Mouse (Mus musculus): ENCODE results near the gene Ptprc. TPM values are rescaled to one million over a fixed set of nuclear protein-coding genes. Genes with fewer than 3 reads are reported as not detected.

Ptprc gene
- polyA plus RNA-seq, 1 experiment = not detected

DNA sequence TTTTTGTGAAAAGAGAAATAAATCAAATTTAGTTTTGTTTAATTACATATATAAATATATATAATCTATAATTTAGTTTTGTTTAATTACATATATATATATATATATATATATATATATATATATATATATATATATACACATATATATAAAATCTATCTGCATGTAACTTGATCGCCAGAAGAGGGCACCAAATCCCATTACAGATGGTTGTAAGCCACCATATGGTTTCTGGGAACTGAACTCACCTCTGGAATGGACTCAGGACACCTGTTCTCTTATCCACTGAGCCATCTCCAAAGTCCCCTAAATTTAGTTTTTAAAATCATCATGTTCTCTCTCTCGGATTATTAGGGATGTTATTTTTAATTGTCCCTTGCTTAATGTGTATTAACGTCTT is 51.6 kb downstream of the Ptprc start:
- H3K4me3 ChIP-seq (replicated peaks) = no peak overlapping the region
- no peaks in the 10 kb centered on the region for H3K4me1 ChIP-seq (ENCODE audit: control insufficient read depth)
- TF ChIP-seq GATA1 (IDR thresholded peaks at IDR 0.05; ENCODE audit: low read length) (no peak), TAL1 (IDR thresholded peaks at IDR 0.05; ENCODE audit: low read length) (no peak)
- no peaks in the 10 kb centered on the region for H3K36me3 ChIP-seq (ENCODE audit: control insufficient read depth)
- H3K9me3 ChIP-seq (ENCODE audit: control insufficient read depth, low read length) = no peaks in the 10 kb centered on the region
- H3K27me3 ChIP-seq (ENCODE audit: control insufficient read depth) = no peaks in the 10 kb centered on the region

- no peaks in the 10 kb centered on the region for H3K4me1 ChIP-seq (ENCODE audit: control insufficient read depth)
- no peaks in the 10 kb centered on the region for H3K9me3 ChIP-seq (ENCODE audit: control insufficient read depth, low read length)
- no peak overlapping the region for H3K4me3 ChIP-seq (replicated peaks)
- no peaks in the 10 kb centered on the region for H3K36me3 ChIP-seq (ENCODE audit: control insufficient read depth)
- H3K27me3 ChIP-seq (ENCODE audit: control insufficient read depth) = no peaks in the 10 kb centered on the region
- TF ChIP-seq GATA1 (IDR thresholded peaks at IDR 0.05; ENCODE audit: low read length) = no peak
- TF ChIP-seq TAL1 (IDR thresholded peaks at IDR 0.05; ENCODE audit: low read length) = no peak
Measured at GRCm38 (mm10) chr1:138119895-138120294, 55.6 kb downstream of the Ptprc start.

GRCm38 (mm10) chr1:138093219-138093618 is 82.3 kb downstream of the Ptprc start:
- no peak overlapping the region for H3K4me3 ChIP-seq (replicated peaks)
- TF ChIP-seq TAL1 (IDR thresholded peaks at IDR 0.05; ENCODE audit: low read length) = no peak
- no peak for TF ChIP-seq GATA1 (IDR thresholded peaks at IDR 0.05; ENCODE audit: low read length)
- no peaks in the 10 kb centered on the region for H3K36me3 ChIP-seq (ENCODE audit: control insufficient read depth)
- no peaks in the 10 kb centered on the region for H3K4me1 ChIP-seq (ENCODE audit: control insufficient read depth)
- H3K9me3 ChIP-seq (ENCODE audit: control insufficient read depth, low read length) = no peaks in the 10 kb centered on the region
- no peaks in the 10 kb centered on the region for H3K27me3 ChIP-seq (ENCODE audit: control insufficient read depth)

GRCm38 (mm10) chr1:138085810-138086209 is 89.7 kb downstream of the Ptprc start:
- Histone ChIP-seq H3K4me1 (ENCODE audit: control insufficient read depth) (no peaks in the 10 kb centered on the region), H3K9me3 (ENCODE audit: control insufficient read depth, low read length) (no peaks in the 10 kb centered on the region), H3K4me3 (replicated peaks) (no peak overlapping the region), H3K27me3 (ENCODE audit: control insufficient read depth) (no peaks in the 10 kb centered on the region), H3K36me3 (ENCODE audit: control insufficient read depth) (no peaks in the 10 kb centered on the region)
- no peak for TF ChIP-seq GATA1 (IDR thresholded peaks at IDR 0.05; ENCODE audit: low read length)
- TF ChIP-seq TAL1 (IDR thresholded peaks at IDR 0.05; ENCODE audit: low read length) = no peak

DNA sequence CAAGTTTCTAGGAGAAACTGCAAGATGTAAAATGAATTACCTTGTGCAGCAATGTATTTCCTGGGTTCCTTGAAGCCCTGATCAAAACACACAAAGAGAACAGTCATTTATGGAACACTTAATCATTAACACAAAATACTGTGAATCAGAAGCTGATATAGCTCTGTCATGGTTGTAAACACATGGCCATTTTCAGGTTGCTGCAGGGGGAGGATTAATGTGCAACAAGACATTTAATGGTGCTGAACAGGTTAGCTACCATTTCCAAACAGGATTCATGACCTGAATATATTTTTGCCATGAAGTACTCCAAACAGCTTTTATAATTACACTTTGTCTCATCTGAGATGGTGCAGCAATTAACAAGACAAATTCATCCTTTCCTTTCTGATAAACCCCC is 91.8 kb downstream of the Ptprc start:
- no peak overlapping the region for H3K4me3 ChIP-seq (replicated peaks)
- TF ChIP-seq TAL1 (IDR thresholded peaks at IDR 0.05; ENCODE audit: low read length) (no peak), GATA1 (IDR thresholded peaks at IDR 0.05; ENCODE audit: low read length) (no peak)

GRCm38 (mm10) chr1:138080308-138080707 is 95.2 kb downstream of the Ptprc start:
- TF ChIP-seq TAL1 (IDR thresholded peaks at IDR 0.05; ENCODE audit: low read length) (no peak), GATA1 (IDR thresholded peaks at IDR 0.05; ENCODE audit: low read length) (no peak)
- no peaks in the 10 kb centered on the region for H3K9me3 ChIP-seq (ENCODE audit: control insufficient read depth, low read length)
- H3K27me3 ChIP-seq (ENCODE audit: control insufficient read depth) = no peaks in the 10 kb centered on the region
- no peaks in the 10 kb centered on the region for H3K36me3 ChIP-seq (ENCODE audit: control insufficient read depth)
- no peak overlapping the region for H3K4me3 ChIP-seq (replicated peaks)
- no peaks in the 10 kb centered on the region for H3K4me1 ChIP-seq (ENCODE audit: control insufficient read depth)

More for the DNA sequence above, 91.8 kb downstream of the Ptprc start:
- Histone ChIP-seq H3K9me3 (ENCODE audit: control insufficient read depth, low read length) (no peaks in the 10 kb centered on the region), H3K4me1 (ENCODE audit: control insufficient read depth) (no peaks in the 10 kb centered on the region), H3K36me3 (ENCODE audit: control insufficient read depth) (no peaks in the 10 kb centered on the region), H3K27me3 (ENCODE audit: control insufficient read depth) (no peaks in the 10 kb centered on the region)

DNA sequence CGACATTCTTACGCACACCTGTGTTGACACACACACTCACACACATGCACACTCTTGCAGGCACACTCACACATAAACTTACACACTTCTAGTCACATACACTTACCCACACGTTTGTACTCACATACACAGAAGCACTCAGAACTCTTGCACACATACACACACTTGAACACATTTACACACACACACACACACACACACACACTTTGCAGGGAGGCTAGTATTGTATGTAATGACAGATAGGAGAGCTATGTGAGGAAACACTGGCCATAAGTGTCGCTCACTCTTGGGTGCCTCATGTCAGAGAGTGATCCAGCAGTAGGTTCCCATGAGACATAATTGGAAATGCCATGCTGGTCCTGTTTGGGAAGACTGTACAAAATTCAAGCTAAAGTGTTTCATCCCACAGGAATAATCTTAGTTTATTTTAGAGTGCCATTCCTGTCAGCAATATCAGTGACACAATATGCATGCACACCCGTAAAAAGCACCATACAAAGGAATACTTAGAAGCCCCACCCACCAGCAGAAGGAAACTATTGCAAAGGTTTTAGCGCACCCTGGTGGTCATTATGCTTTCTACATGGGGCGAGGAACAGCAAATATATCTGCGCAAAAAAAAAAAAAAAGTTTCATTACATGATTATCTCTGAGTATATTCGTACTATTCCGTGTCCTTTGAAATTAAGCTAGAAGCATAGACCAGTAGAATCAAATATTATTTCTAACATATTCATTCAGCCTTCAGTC is 131.1 kb downstream of the Ptprc start:
- Histone ChIP-seq H3K4me1 (ENCODE audit: control insufficient read depth) (no peaks in the 10 kb centered on the region), H3K27me3 (ENCODE audit: control insufficient read depth) (no peaks in the 10 kb centered on the region), H3K36me3 (ENCODE audit: control insufficient read depth) (no peaks in the 10 kb centered on the region), H3K4me3 (replicated peaks) (no peak overlapping the region), H3K9me3 (ENCODE audit: control insufficient read depth, low read length) (no peaks in the 10 kb centered on the region)
- TF ChIP-seq TAL1 (IDR thresholded peaks at IDR 0.05; ENCODE audit: low read length) (no peak), GATA1 (IDR thresholded peaks at IDR 0.05; ENCODE audit: low read length) (no peak)

- H3K36me3 ChIP-seq (ENCODE audit: control insufficient read depth) = no peaks in the 10 kb centered on the region
- no peaks in the 10 kb centered on the region for H3K9me3 ChIP-seq (ENCODE audit: control insufficient read depth, low read length)
- no peaks in the 10 kb centered on the region for H3K27me3 ChIP-seq (ENCODE audit: control insufficient read depth)
- no peaks in the 10 kb centered on the region for H3K4me1 ChIP-seq (ENCODE audit: control insufficient read depth)
- no peak overlapping the region for H3K4me3 ChIP-seq (replicated peaks)
- TF ChIP-seq TAL1 (IDR thresholded peaks at IDR 0.05; ENCODE audit: low read length) (no peak), GATA1 (IDR thresholded peaks at IDR 0.05; ENCODE audit: low read length) (no peak)
Measured at GRCm38 (mm10) chr1:138040556-138040955, 135.0 kb downstream of the Ptprc start.

GRCm38 (mm10) chr1:138039201-138039600 is 136.3 kb downstream of the Ptprc start:
- no peak overlapping the region for H3K4me3 ChIP-seq (replicated peaks)
- H3K27me3 ChIP-seq (ENCODE audit: control insufficient read depth) = no peaks in the 10 kb centered on the region
- H3K9me3 ChIP-seq (ENCODE audit: control insufficient read depth, low read length) = no peaks in the 10 kb centered on the region
- TF ChIP-seq TAL1 (IDR thresholded peaks at IDR 0.05; ENCODE audit: low read length) (no peak), GATA1 (IDR thresholded peaks at IDR 0.05; ENCODE audit: low read length) (no peak)
- no peaks in the 10 kb centered on the region for H3K4me1 ChIP-seq (ENCODE audit: control insufficient read depth)
- no peaks in the 10 kb centered on the region for H3K36me3 ChIP-seq (ENCODE audit: control insufficient read depth)

- H3K4me1 ChIP-seq (ENCODE audit: control insufficient read depth) = no peaks in the 10 kb centered on the region
Measured at GRCm38 (mm10) chr1:138037484-138037883, 138.0 kb downstream of the Ptprc start.

More at GRCm38 (mm10) chr1:138037484-138037883, 138.0 kb downstream of the Ptprc start:
- TF ChIP-seq GATA1 (IDR thresholded peaks at IDR 0.05; ENCODE audit: low read length) = no peak
- no peak for TF ChIP-seq TAL1 (IDR thresholded peaks at IDR 0.05; ENCODE audit: low read length)
- Histone ChIP-seq H3K4me3 (replicated peaks) (no peak overlapping the region), H3K36me3 (ENCODE audit: control insufficient read depth) (no peaks in the 10 kb centered on the region), H3K9me3 (ENCODE audit: control insufficient read depth, low read length) (no peaks in the 10 kb centered on the region), H3K27me3 (ENCODE audit: control insufficient read depth) (no peaks in the 10 kb centered on the region)

Measured in erythroblast, embryonic 14.5 days (primary cell).